Mouse (Mus musculus) retina, embryonic 14.5 days (tissue): ENCODE results near the gene Yap1.
A peak's percentile ranks its signal among the peaks of the same experiment; 100 is the strongest.

ENCODE experiments used
- DNase-seq: peaks from one replicate; pipeline ENCODE4 v3.0.0-alpha.2; 2015; ENCODE audit warnings: low spot score

Gene Yap1

DNA sequence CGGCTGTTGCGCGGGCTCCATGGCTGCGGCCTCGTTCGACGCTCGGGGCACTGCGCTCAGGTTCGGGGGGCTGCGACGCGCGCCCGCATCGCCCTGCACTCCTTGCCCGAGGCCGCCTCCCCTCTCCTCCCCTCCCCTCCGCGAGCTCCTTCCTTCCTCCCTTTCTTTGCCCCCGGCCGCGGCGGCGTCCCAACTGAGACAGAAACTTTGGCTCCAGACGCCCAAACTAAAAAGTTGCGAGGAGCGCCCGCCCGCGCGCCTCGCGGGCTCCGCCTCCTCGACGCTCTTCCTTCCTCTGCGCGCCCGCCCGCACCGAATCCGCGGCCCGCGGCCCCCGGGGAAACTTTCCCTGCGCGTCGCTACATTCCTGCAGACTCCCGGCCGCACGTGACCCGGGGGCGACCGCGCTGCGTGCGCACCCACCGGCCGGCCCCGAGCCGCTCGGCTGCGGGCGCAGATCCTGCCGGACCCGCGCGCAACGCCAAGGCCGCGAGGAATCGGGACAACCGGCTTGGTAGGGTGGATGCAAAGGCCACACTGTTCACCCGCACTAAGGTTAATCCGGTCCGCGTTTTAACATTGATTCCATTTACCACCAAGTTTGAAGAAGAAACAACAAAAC, at the start of gene Yap1:
TSS of gene Yap1 (minus strand) at position 227 of the 622 bp plus-strand sequence.
- peak; percentile 88 for DNase-seq

DNA sequence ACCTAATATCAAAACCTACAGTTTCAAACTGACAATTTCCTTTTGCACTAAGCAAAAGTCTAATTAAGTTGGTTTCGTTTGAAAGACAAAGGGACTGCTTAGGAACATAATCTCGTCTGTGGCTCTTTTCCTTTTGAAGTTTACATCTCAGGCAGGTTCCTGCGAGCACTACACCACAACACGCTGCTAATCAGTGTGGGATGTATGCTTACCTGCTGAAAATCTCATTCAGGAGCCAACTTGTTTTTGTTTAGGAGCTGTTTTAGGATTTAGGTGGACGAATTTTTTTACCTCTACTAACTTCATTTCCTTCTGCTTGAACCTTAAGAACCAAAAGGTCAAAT, 38.6 kb upstream of the Yap1 start:
- no peak for DNase-seq

DNA sequence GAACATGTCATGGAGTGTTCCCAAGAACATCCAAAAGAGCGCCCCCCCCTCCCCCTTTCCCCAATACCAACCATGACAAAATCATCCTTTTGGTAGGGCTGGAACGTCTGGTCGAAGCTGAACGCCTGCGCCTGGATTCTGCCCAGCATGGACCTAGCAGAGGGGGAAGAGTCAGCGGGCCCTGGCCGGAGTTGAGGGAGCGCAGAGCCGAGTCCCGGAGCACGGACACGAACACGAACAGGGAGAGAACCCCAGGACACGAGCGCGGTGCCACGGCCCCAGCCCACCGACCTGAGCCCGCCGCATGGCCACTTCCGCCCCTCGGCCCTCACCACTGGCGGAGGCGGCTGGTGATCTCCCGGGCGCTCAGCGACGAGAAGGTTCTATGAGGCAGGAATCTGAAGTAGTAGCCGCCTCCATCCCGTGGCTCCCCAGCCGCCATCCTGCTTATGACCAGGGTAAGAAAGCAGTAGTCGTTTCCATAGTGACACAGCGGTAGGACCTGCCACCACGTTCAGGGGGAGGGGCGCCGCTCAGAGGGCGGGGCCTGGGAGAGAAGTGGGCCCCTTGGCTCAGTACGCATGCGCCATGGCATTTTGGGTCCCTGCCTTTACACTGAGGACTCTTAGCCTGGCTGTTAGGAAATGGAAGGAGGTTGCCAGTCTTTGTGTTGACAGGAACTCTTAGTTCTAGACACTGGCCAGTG, 38.1 kb upstream of the Yap1 start, which contains the start of gene Cfap300:
TSS of gene Cfap300 (minus strand) at position 486 of the 706 bp plus-strand sequence.
- peak; percentile 99 for DNase-seq

DNA sequence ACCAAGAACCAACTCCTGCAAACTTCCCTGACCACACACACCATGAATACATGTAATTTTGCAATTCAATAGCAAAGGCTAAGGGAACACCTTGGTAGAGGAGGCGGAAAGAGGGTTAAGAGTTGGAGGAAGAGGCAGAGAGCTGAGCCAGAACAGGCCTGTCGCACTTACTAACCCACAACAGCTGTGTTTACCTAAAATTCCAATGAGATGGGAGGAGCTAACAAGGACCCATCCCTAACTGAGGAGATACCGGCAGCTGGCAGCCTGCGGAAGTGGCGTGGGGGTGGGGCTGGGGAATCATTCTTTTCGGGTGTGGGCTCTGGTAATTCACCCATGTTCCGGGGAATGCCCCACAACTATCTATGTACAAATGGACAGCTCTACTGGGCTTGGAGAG, 31.1 kb upstream of the Yap1 start:
- no peak for DNase-seq

DNA sequence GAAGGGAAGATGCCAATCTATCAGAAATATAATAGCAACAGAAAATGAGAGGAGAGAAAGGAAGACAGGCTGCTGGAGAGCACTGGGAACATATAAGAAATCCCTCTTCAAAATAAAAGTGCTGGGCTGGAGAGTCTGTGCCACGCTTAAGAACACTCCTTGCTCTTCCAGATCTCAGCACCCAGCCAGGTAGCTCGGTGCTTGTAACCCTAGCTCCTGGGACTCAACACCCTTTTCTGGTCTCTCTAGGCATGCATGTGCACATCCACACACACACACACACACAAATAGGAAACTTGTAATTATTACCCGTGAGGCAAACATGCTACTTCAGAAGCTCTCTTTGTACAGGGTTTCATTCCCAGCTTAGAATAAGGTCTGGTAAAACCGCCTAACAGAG, 30.7 kb upstream of the Yap1 start:
- no peak for DNase-seq

DNA sequence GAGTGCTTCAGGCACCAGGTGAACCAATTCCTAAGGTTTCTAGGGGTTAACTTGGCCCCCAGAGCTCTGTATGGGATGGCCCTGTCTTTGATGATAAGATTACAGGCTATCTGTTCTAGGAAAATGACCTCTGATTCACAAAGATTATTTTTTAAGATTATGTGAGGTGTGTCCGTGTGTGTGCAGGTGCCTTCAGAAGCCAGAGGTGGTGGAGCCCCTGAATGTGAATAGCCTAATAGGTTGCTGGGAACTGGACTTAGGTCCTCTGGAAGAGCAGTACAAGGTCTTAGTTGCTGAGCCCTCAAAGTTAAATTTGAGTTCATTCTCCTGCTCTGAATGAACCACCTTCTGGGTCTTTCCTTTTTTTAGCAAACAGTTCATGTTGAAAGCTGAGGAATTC, 29.7 kb upstream of the Yap1 start:
- no peak for DNase-seq

DNA sequence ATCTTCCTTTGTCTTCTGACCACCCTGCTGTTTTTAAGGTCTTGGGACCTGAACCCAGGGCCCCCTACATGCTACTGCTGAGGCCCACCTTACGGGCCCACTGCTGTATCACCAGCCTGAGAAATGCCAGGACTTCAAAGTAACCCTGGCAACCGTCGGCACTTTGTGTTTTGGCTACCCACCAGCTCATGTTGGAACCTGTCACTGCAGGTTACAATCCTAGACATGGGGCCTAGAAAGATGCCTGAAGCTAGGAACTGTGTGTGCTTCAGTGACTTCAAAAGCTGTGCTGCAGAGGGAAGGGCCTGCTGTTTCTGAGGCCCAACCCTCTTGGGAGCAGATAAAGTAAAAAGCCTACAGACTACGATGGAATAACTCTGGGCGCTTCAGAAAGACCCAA, 28.5 kb upstream of the Yap1 start:
- DNase-seq, result no peak

DNA sequence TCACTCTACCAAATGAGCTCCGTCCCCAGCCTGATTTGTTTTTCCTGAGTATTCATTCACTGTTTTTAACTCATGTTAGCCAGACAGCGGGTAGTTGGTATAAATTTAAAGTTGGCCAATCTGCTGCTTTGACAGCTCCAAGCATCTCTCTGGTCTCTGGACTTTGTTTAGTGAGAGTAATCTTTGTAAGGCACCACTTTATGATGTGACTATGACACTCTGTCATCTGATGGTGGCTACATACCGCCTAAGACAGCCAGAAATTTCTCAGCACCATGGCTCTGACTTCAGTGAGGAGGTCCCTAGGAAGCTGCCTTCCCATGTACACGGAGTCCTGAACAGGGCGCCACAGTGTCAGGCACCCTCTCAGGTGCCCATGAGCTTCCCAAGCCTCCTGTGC, 14.2 kb upstream of the Yap1 start:
- no peak for DNase-seq

DNA sequence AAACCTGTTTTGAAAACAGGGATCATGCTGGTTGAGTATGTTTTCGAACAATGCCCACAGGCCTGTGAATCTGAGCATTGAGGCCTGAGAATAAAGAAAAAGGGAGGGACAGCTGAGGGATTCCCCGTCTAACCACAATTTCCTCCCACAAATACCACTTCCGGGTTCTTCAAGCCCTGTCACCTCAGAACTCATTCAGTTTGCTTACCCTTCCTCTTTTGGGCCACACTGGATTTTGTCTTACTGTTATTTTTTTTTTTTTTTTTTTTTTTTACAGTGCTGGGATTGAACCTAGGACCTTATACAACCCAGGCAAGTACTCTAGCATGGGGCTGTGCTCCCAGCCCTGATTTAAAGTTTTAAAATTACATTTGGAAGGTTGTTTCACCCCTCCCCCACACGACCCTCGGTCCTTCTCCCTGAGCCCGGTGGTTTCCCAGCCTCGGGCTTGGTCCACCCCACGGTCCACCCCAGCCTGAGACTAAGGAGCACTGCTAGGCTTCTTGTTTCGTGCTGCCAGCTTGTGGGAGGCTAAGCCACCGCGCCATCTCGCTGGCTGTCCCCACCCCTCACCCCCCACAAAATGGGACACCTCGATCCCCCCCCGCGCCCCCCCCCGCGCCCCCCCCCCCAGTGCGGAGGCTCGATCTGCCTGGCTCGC, 13.0 kb upstream of the Yap1 start:
- DNase-seq, result peak; percentile 21

DNA sequence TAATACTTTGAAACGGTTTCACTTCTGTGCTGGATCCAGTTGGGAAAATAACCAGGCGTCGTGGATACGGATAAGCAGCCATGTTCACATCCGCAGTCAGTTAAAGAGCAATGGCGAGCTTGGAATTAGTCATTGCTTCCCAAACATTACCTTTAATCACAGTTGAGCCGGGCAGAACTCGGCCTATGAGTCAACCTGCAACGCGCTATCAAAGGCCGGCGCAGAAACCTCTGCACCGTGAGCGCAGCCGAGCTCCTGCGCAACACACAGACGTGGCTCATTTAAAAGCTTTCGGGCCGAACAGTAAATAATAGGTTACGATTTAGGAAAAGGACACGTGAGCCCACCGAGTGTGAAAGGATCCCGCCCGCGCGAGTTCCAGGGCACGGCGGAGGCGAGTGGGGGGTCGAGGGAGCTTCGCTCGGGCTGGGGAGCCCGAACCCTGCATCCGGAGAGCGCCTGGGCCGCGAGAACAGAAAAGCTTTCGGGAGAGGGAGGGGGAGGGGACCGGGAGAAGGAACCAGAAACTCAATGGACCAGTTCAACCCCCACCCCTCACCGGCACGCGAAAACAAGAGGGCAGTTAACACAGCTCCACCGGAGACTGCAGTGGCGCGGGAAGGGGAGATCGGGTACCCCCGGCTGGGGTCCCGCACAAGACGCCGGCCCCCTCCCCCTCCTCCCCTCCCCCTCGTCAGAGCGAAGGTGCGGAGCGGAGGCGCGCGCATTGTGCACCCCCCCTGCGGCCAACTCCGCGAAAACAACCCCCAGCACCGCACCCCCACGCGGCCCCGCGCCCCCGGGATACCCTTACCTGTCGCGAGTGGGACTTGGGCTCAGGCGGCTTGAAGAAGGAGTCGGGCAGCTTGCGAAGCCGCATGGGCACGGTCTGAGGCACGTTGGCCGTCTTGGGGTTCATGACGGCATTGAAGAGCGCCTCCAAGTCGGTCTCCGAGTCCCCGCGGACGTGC, 810 bp downstream of the Yap1 start:
- peak; percentile 70 for DNase-seq

DNA sequence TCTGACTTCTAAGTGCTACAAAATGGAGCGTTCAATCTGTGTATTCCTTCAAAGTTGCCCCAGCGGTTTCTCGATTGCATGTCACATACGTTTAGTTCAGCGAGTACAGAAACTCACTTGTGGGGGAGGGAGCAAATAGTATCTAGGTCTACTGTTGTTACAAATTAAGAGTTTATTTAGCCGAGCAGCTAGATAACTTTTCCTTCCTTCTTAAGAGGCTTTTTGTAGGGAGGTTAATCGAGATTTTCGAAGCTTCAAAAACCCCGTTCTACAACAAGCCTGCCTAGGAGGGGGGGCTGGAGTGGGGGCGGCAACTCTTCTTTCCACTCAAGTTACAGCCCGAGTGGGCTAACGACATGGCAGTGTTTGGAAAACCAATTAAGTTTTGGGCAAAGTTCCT, 1.6 kb downstream of the Yap1 start:
- DNase-seq, result peak; percentile 43

DNA sequence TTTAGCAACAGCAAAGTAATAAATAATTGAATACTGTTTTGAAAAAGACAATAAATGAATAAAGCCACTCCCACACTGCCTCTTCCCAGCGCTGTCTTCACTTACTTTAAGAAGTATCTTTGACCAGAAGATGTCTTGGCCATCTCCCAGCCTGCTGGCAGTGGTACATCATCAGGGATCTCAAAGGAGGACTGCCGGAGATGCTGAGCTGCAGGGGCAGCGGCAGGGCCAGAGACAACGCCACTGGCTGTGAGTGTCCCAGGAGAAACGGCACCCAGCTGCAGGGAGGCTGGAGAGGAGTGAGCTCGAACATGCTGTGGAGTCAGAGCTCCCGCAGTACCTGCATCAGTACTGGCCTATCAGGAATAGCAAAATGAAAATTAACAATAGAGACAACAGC, 3.0 kb downstream of the Yap1 start:
- DNase-seq, result no peak

DNA sequence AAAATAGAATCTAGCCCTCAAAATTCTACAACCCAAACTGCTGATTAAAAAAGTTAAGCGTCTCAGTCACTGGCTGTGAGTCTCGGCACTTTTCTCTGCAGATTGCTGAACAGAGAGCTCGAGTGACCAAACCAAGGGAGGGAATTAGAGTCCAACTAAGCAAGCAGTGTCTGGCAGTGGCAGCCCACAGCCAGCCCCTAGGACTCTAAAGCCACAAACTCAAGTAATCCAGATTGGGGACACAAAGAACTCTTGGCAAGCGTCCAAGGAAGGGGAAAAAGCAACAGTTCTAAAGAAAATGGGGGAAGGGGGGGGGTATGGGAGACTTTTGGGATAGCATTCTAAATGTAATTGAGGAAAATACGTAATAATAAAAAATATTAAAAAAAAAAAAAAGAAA, 10.1 kb downstream of the Yap1 start:
- no peak for DNase-seq

DNA sequence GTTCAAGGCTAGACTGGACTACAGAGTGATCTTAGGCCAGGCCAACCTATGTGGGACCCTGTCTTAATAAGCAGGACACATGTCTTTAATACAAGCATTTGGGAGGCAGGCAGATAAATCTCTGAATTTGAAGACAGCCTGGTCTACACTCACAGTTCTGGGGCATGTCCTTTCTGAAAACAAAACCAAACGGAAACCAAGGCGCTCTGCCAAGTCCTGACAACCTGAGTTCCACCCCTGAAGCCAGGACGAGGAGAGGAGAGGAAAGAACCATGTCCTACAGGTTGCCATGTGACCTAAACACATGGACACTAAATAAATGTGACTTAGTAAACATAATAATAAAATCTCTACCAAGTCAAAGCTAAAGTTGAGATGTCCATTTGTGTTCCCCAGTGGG, 11.7 kb downstream of the Yap1 start:
- DNase-seq, result no peak

DNA sequence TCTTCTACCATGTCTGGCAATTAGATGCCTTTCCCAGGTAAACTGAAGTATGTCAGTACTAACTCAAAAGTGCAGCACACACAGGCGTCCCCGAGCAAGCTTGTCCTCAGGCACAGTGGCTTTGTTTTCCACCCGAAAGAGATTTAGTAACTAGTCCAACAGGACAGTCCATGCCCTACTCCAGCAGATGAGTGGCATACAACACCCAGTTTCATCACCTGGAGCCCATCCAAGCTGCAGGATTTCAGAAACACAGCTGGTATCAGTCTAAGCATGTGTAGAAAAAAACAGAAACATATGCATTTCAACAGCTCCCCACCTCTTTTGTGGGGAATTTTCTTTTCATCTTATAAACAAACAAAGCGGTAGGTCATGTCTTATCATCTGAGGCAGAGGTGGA, 13.5 kb downstream of the Yap1 start:
- no peak for DNase-seq

DNA sequence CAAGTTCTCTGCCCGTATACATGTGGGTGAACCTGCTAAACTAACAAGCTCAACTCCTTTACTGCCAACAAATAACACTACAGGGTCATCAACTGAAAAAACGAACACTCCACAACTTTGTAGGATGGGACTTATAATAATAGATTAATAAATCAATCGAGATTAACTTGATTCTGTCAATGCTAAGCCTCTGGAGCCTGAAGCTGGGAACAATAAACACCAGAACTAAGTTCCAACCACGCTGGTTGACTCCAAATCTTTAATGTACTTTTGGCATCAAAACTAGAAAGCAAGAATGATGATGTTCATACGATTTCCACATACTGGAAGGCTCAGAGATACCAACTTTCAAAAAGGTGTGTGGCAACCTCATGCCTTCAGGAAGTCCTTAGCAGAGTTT, 17.3 kb downstream of the Yap1 start:
- DNase-seq, result no peak

DNA sequence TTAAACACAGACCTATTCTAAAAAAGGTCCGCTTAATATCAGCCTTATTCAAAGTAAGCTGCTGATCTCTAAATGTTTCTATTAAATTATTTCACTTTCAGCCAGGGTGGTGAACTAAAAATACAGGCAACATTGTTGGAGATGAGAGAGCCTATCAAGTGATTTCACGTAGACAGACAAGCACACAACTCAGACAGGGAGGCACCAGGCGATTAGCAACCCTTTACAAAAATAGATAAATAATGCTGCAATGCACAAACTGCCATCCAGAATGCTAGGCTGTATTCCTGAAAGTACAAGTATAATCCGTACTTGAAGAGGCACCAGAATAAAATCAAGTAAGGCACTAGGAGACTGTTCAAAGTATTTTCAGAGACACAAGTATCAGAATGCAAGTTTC, 20.1 kb downstream of the Yap1 start:
- no peak for DNase-seq

DNA sequence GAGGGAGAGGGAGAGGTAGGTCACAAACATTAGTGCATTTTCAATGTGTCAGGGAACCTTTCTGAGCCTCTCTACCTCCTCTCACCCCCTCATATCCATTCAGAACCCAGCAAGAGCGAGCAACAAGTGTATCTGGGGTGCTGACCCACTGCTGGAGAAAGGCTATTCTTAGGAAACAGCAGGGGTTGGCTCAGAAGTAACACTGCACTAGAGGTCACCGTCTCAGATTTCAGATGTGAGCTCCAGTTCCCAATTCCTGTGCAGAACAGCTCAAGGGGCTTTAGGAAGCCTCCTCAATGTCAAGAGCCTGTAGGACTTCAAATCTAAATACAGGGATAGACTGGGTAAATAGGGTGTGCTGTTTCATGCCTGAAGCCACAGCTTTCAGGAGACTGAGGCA, 20.7 kb downstream of the Yap1 start:
- peak; percentile 23 for DNase-seq

DNA sequence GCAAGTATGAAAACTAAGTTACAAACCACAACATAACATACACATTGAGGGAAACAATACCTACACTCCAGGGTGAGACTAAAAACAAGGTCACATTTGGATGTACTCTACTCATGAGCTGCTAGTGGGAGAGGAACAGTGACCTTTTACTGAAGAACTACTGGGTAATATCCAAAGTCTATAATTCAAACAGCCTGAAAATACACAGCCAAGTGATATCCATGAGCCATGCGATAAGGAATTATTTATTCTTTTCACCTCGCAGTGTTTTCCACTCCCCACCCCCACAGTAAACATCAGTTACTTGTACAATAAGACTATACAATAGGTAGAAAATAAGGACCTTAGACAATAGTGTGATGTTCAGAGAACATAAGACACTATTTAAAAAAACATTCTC, 24.2 kb downstream of the Yap1 start:
- no peak for DNase-seq

DNA sequence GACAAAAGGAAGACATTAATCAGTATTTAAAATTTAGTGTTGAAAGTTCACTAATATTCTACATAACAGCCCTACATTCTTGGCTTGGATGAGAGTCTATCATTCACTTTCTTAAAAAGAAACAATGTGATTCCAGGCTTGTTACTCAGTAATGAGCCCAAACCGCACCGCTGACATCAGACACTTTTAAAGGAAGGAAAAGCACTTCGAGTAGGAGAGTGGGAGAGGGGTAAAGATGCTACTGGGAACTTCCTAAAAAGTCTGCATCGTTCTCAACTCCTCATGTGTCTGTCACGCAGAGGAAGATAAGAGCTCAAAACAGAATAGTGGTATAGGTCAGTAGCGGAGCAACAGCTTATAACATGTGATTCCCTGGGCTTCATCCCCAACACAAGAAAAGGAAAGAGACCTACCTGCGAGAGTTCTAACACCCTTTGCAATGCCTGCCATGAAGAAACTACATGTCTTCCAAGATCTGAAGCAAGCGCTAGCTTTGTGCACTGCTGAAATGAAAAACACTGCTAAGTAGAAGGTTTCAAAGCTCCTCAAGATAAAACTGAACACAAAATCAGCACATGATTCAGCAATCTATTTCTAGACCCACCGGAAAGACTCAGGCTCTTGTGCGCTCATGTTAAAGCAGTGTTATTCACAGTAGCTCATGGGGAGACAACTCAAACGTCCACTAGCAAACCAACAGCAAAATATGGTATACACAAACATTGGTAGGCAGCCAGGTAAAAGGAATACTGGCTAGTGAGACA, 25.1 kb downstream of the Yap1 start:
- no peak for DNase-seq

DNA sequence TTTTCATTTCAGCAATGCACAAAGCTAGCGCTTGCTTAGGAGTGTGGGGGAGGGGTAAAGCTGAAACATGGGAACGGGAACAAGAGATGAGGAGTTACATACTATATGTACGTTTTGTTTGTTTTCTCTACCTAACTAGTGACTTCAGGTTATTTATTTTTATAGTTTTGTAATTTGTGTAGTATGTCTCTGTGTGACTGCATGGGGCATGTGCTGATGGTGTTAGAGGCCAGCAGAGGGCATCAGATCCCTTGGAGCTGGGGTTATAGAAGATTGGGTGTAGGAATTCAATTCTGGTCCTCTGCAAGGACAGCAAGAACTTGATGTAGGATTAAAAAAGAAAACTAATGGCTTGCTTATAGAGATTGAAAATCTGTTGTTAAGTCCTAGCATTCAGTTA, 25.9 kb downstream of the Yap1 start:
- DNase-seq, result no peak

DNA sequence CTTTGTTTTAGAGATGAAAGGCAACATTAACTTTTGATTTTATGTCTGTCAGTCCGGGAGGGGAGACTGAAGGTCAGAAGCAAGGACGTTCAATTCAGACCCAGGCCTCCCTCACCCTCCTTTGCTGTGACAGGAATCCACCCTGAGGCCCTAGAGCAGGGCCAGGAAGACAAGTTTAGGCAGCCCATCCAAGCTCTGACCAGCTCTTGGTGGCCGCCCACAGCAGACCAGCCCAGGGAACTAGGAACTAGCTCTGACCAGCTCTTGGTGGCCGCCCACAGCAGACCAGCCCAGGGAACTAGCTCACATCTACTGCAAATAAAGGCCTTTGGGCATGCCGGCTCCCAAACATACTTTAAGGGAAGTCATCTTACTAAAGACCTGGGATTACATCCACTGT, 26.8 kb downstream of the Yap1 start:
- no peak for DNase-seq
